Mouse (Mus musculus): ENCODE results near the gene Uqcrfs1.

Gene Uqcrfs1

DNA sequence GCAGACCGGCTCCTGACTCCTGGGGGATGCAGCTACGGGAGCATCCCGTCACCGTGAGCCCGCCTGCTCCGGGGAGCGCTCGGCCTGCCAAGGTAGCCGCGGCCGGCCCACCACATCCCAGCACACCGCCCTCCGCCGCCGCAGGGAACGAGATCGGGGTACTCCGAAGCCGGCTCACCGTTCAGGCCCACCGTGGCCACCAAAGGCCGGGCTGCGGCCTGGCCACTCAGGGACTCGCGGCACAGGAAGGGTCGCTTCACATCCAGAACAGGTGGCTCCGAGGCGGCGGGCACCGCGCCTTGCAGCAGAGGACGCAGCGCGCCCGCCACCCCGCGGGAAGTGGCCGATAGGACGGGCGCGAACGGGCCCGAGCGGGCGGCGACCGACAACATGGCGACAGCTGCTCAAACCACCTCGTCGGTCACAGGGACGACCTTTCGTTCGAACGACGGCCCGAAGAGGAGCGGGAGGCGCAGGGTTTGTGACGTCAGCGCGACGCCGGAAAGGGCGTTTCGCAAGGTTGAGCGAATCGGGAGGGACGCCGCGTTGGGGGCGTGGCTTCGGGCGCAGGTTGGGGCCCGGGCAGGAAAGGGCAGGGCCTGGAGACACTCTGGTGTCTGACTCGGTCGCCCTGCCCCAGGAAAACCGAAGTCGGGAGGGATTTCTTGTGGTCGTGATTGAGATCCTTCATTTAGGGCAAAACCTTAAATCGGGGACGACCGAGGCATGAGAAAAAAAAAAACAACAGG is at the start of gene Uqcrfs1:
Gene Uqcrfs1, minus strand, starts transcription at position 507 of the 749 bp plus-strand sequence.
- peak; percentile 94 for DNase-seq (ENCODE audit: low read depth, low spot score)

DNA sequence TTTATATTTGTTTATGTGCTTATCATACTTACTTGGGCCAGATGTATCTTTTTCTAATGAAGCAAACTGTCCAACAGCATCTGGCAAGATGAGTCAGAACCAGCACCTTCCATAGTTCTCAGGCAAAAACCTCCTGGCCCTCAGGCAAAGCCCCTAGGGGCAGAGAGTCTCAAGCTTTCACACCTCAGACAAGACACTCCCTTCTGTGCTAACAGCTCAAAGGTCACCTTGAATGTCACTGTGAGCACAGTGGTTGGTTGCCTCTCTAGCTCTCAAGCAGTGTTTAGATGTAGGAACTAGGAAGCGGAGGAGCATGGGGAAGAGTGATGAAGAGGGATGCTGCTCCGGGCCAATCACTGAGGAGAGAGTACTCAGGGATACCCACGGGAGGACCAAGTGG is 40.6 kb upstream of the Uqcrfs1 start:
- no peak for DNase-seq (ENCODE audit: low read depth, low spot score)

DNA sequence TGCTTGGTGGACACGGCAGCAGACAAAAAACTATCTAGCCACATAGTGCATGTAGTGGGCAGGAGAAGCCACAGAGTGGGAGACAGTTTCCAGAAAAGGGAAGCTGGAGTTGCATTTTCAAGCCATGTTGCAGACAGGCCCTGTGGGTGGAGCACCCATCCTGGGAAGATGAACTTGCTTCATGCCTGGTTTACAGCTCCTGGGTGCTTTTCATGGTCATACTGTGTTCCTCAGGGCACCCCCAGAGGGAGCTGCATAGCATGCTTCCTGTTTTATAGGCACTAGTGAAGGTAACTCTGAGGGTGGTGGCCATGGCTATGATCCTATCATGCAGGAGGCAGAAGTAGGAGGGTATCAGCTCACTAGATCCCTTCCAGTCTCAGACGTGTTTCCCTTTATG is 37.4 kb upstream of the Uqcrfs1 start:
- DNase-seq (ENCODE audit: low read depth, low spot score): peak; percentile 5

DNA sequence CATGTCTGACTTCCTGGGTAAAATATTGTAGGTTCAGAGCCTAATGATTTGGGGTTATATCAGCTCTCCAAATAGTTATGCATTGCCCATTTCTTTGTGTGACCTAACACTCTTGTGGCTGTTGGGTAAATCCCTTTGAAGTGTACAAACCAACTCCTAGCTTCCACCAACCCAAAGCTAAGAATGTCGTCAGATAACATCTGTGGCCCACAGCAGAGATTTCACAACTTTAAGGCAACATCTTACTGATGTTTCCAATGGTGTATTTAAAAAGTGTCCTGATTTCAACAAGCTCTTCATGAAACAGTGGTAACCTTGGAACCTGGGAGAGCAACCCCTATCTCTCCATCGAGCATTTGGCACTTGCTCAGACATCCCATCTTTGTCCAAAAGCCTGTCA is 33.6 kb upstream of the Uqcrfs1 start:
- no peak for DNase-seq (ENCODE audit: low read depth, low spot score)

DNA sequence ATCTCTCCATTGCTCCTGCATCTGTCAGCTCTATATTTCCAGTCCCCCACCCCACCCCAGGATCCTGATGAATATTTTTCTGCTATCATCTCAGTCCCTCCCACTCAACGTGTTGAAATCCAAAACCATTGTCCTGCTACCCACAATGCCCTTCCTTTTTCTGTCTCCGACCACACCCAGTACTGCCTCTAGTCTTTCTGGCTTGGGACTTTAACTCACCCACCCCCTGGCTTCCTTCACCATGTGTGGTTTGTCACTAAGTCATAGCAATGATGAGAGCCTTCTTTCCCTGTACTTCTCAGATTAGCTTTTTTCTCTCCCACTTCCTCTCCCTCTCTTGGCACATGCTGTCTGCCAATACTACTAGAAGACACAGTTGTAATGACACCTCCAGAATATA is 31.7 kb upstream of the Uqcrfs1 start:
- DNase-seq (ENCODE audit: low read depth, low spot score): no peak

DNA sequence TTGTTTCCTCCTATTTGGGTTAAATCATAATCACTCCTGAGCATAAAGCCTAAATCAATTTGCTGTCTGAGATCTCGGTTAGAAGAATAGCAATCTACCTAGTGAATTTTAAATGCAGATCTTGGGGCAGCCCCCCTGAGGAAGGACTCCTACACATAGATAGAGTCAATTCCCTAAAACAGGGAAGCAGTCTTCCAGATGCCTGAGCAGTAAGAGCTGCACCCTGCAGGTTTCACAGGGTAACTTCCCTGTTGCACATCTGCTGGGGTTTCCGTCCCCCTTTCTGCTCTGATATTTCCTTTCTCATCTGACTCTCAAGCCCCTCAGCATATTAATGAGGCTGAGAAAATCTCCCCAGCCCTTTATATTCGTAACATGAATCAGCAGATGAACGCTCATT is 27.8 kb upstream of the Uqcrfs1 start:
- DNase-seq (ENCODE audit: low read depth, low spot score): no peak

DNA sequence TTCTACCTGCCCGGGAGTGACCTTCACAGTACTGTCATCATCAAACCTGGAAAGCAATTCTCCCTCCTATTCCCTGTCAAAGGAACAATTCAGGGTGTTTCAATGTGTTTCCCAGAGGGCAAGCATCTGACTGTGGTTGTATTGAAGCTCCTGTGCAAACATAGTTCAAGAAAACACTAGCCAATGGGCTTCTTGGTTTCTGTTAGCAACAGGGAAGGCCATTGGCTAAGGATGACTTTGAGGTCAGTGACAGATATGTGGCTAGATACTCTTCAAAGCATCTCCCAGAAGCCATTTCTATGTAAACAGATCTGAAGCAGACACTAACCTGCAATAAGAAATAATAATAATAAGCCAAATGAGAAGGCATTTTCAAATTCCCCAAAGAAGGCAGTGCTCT is 25.0 kb upstream of the Uqcrfs1 start:
- DNase-seq (ENCODE audit: low read depth, low spot score): no peak

DNA sequence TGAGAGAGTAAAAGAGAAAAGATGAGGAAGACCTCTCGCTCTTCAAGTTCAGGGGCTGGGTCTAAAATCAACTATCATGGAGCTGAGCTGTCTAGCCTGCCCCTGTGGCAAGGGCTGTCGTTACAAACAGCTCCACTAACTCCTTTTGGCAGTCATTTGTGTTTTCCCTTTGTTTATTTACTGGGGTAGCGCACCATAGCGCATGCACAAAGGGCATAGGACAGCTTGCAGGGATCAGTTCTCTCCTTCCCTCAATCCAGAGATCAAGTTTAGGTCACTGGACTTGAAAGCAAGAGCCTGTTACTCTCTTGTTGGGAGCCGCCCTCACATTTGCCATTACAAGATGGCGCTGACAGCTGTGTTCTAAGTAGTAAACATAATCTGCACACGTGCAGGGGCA is 22.4 kb upstream of the Uqcrfs1 start:
- DNase-seq (ENCODE audit: low read depth, low spot score): no peak

DNA sequence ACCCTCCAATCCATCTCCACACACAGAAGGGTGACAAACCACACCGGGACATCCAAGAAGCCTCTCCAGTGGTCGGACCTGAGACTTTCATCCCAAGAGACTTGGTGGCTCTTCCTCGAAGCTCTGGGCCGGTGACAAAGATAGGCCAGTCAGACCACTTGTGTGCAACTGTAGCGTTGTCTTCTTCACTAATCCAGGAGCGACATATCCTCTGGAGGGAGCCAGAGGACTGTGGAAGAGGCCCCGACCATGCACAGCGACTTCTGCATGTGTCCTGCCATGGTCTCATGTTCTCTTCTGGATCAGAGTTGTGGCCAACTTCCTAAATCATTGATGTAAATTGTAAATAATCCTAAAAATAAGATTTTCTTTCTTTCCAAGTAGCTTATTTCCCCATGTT is 21.6 kb upstream of the Uqcrfs1 start:
- peak; percentile 64 for DNase-seq (ENCODE audit: low read depth, low spot score)

DNA sequence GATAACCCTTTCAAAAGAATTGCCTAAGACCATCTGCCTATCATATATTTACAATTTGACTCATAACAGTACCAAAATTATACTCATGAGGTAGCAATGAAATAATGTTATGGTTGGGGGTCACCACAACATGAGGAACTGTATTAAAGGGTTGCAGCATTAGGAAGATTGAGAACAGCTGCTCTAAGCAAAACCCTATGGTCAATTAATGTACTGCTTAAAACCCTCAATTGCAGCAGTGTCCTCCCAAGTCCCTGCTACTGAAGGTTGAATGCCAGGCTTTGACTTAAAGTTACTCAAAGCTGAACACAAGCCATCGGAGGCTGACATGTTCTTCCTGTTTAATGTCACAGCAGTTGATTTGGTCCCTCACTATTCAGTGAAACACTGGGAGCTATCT is 15.4 kb upstream of the Uqcrfs1 start:
- no peak for DNase-seq (ENCODE audit: low read depth, low spot score)

DNA sequence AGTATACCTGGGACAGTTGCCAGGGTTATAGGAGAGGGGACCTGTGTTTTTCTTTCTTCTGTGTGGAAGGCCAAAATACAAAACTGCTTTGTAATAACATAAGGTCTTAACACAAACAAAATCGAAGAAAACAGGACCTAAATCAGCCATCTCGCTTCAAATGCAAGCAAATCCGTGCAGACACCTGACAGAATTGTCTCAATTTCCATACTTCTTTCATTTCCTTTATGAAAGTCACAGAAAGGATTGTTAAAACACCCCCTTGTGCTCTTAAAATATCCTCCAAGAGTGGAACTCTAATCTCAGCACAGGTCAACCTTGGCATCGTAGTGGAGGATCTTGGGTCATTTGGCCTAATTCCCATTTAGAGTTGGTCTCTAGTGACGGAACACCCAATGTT is 14.9 kb upstream of the Uqcrfs1 start:
- no peak for DNase-seq (ENCODE audit: low read depth, low spot score)

DNA sequence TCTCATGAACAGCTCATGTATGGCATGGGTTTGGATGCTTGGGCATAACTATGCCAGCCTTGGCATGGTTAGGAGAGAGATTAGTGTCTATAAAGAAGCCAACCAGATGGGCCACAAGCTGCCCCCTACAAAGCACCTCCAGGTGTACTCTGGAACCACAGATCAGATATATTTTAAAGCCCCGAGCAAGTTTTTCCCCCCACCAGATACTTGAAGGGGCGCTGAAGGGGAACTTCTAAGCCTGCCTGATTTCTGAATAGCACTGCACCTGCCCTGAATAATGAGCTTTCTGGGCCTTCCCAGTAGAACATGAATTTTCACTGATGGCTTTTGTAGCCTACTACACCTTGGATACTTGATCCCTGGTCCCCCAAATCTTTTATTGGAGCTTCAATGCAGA is 12.6 kb upstream of the Uqcrfs1 start:
- DNase-seq (ENCODE audit: low read depth, low spot score): no peak

DNA sequence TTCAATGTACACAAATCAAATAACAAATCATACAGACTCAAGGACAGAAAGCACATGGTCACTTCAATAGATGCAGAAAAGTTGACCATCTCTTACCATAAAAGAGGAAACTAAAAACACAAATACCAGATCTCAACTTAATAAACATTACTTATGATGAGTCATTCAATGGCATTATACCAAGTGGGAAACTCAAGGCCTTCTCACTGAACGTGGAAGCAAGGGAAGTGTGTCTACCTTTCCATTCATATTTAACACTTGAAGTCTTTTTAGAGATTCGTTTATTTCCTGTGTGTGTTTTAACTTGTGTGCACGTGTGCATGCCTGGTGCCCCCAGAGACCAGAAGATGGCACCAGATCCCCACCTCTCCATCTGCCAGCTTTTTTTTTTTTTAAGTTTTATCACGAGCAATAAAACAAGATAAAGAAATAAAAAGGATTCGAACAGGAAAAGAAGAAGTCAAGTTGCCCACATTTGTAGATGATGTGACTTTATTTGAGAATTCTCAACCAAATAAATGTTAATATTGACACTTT is 8.0 kb upstream of the Uqcrfs1 start:
- peak; percentile 68 for DNase-seq (ENCODE audit: low read depth, low spot score)

DNA sequence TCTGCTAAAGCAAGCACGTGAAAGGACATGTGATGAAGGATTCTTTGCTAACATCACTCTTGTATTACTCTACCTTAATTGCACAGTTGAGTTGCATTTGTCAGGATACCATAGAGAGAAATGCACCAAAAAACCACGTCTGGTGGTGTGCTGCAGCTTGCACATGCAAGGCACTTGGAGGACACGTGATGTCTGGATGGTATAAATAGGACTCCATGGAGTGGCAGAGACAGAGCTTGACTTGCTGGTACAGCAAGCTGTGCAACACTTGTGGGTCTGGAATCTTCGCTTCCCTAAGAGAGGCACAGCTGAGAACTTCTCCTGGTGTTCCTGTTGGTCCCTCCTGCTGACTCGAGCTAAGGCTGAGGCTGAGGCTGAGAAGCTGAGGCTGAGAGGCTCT is 4.2 kb upstream of the Uqcrfs1 start:
- DNase-seq (ENCODE audit: low read depth, low spot score): no peak

DNA sequence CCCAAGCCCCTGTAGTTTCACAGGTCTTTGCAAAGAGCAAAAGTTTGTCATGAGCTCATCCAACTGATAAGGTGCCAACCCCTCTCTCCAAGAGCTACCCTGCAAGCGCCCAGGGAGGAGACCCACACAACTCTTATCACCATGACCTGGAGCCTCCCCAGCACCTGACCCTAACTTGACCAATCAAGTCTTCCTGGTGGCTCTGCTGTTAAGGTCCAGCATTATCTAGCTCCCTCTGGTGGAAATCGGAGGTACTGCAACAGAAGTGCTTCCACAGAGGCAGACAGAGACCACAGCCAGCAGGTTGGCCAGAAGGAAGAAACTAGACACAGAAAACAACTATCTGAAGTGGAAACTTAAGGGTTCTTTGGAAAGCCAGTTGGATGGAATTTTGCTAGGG is 3.7 kb upstream of the Uqcrfs1 start:
- DNase-seq (ENCODE audit: low read depth, low spot score): peak; percentile 92

DNA sequence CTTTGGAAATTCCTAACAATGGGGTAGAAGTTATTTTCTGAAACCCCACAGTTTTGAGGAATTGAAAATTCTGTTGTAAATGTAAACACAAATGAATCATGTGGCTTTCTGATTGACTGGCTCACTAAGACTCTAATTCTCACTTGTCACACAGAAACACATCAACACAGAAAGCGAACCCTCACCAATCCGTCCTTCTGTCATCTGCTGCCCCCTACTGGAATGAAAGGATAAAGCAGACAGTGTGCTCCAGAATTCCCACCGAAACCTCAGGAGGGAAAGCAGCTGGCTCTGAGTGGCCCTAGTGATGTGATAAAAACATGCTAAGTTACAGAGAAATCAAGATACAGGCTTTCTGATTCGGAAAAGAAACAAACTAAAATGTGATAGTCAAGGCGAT is 14.4 kb downstream of the Uqcrfs1 start:
- DNase-seq (ENCODE audit: low read depth, low spot score): peak; percentile 75

DNA sequence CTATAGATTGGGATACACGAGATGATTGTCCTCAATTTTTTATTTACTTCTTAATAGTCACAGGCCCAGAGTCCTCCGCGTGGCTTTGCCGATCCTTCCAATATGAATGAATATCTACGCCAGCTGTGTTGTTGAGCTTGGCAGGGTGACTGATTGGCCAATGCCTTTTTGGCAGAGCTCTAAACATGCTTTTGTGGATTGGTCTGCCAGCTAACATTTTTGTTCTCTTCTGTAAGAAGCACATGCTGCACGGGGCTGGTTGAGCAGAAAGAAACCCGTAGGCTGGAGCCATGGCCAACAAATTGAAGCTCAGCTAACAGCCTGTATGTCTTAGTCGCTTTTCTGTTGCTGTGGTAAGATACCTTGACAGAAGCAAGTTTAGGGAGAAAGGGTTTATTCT is 20.2 kb downstream of the Uqcrfs1 start:
- DNase-seq (ENCODE audit: low read depth, low spot score): no peak

DNA sequence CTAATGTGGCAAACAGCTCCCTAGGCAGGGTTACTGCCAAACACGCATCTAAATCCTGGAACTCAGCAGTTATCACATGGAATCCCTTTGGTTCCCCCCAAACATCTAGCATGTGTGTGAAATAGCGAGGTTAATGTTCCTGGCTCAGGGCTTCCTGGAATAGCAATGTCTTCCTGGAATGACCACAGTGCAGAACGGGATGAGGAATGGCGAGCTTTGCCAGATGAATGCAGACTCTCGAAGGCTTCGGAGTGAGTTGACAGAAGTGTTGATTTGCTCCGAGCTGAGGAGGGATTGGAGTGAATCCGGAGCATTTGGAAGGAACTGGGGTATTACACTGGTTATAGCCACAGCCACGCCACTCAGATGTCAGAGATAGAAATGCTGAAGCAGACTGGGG is 21.2 kb downstream of the Uqcrfs1 start:
- DNase-seq (ENCODE audit: low read depth, low spot score): no peak

DNA sequence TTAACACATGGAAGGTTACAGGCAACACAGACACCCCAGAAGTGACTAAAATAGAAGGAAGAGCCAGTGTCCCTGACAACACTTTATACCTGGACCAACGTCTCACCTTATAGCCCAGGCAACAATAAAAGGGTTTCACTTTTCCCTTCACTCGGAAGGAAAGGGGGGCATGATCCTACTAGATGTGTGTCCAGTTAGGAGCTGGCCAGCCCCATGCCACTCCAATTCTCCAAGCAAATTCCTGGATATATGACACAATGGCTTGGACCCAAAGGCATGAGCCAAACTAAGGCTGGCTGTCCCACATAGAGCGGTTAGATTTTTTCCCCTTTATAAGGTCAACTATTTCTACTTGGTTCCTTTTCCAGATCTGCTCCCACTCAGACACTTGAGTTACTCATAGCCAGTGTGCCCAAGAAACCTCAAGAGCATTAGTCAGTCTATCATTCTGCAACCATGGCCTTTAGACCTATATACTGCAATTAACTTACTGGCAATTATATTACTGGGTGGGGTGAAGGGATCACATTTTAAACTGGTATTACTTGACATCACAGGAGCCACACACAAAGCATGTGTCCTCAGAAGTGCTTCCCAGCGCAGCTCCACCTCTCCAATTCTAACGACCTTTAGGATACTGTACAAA is 21.8 kb downstream of the Uqcrfs1 start:
- no peak for DNase-seq (ENCODE audit: low read depth, low spot score)

DNA sequence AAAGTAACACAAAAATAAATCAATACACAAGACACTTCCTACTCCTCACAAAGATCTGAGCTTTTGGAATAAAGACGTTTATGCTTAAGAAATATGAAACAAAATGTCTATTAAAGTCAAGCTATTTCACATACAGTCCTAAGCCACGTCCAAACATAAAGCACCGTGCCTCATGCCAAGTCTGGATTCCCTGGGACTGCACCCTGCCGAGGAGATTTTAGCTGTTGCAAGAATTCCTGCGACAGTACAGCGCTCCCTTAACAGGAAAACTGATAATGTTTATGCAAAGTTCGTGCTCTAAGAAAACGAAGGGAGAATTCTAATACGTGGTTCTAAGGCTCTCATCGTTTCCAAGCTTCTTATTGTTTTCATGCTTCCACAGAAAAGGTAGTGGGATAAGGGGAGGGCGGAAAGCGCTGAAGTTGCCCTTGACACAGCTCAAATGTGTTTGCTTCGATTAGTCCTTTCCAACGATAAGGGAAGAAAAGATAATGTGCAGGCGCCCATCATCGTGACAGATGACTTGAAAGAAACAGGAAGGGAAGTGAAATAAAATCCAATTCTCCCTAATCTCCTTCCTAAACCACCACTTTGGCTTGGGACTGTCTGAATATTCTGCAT is 23.8 kb downstream of the Uqcrfs1 start:
- no peak for DNase-seq (ENCODE audit: low read depth, low spot score)

DNA sequence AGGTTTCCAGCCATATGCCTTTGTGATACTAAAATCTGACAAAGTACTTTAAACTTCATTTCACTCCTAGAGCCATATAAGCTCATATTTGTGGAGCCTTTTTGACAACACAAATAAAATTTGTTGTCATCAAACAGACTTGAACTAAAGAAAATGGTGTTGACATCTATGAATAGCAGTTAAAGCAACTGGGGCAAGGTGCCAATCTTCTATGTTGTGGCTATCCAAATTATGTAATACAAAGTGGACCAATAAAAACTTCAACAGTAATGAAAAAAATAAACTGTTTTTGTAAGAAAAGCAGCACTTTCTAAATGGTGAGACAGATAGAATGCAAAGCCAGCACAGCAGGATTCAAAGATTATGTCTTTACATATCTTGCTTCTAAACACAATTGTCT is 27.0 kb downstream of the Uqcrfs1 start:
- no peak for DNase-seq (ENCODE audit: low read depth, low spot score)

DNA sequence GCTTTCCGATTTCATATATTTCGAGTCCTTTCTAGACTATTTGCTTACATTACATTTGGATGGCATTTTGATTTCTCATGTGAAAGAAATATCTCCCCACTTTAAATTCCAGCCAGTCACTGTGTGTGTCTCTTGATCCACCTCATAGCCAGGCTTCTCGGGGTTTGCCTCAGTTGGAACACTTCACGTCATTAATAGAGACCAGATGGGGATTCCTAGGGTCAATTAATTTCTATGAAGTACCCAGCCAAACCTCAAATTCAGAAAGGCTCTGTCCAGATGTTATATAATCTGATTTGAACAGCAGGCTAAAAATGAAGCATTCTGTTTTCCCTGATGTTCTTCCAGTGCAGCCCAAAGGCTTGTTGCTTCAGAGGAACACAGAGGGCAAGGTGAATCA is 37.5 kb downstream of the Uqcrfs1 start:
- DNase-seq (ENCODE audit: low read depth, low spot score): no peak

DNA sequence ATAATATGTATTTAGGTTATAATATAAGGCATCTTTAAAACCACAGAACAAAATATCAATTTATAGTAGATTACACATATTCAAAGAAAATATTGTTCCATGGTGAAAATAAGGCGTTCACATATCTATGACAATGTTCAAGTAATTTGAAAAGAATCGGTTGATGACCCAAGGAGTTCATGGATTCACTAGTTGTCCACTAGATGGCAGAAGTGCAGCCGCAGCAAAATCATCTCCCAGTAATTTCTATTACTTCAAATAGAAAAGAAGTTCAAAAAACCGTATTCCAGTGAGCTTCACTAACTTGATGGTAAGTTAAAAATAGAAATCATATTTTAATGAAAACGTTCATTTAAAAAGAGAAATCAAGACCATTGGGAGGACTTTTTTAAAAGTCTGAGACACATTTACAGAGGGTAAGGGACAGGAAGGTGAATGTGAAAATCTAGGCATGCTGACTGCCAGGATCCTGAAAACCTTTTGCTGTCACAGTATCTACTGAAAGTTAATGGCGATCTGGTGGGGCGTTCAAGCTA is 43.2 kb downstream of the Uqcrfs1 start:
- peak; percentile 55 for DNase-seq (ENCODE audit: low read depth, low spot score)
